Mouse (Mus musculus) heart, postnatal 0 days (tissue): ENCODE data around the gene Cxcl5.

Experiments
- CTCF ChIP-seq: IDR thresholded peaks from 2 replicates; pipeline ENCODE4 v1.5.1; 2016; ENCODE audit warnings: antibody characterized with exemption, control low read depth, low read depth
- EP300 ChIP-seq: IDR thresholded peaks from 2 replicates; pipeline ENCODE4 v1.6.1; 2016; ENCODE audit warnings: antibody characterized with exemption, low read depth

DNA sequence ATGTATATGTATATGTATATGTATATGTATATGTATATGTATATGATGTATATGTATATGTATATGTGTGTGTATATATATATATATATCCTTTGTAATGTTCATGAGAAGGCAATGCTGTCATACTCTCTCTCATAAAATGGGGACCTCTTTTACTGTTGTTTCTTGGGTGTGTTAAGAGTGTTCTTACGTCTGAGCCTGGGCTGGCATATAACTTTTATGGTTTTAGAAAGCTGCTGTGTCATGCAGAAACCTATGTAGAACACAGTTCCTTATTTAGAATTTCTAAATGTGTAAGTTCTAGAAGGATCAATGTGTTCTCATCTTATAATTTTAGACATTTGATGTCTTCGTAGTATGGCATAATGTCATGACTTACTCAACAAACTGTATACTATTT is 1.7 kb downstream of the Cxcl5 start:
- TF ChIP-seq CTCF (no peak), EP300 (no peak)
